Mouse (Mus musculus): ENCODE measurements around the gene Fam162a.
"Not testable (repeated sequence)": the region's sequence is repeated elsewhere in the genome, so short reads cannot be mapped to it uniquely, and the experiment has no call there.

- TF ChIP-seq CTCF (IDR thresholded peaks at IDR 0.05; ENCODE audit: extremely low read depth, insufficient read depth, insufficient read length, insufficient replicate concordance); POLR2A (IDR thresholded peaks at IDR 0.05; ENCODE audit: low read depth, low read length): not testable (repeated sequence)
Measured at GRCm38 (mm10) chr16:35998852-35999251, 72.5 kb downstream of the Fam162a start.
